Mouse (Mus musculus) C2C12 (cell line): ENCODE measurements at regions not wholly inside any gene's neighbourhood (a gene's known extent, or its start where the extent isn't known, plus 50 kb on each side); places are given as distances from the start of the nearest gene placed in this dataset.

ENCODE experiments used
- CEBPB ChIP-seq: IDR thresholded peaks from one replicate; pipeline ENCODE4 v1.6.1; 2011; ENCODE audit warnings: low read depth, mild to moderate bottlenecking, control low read depth, moderate library complexity
- CTCF ChIP-seq: IDR thresholded peaks from one replicate; pipeline ENCODE4 v1.5.1; 2011; ENCODE audit not compliant: control insufficient read depth, insufficient read depth, insufficient read length
- MYOD1 ChIP-seq: IDR thresholded peaks from one replicate; pipeline ENCODE4 v1.6.1; 2011; ENCODE audit warnings: low read depth; ENCODE audit not compliant: control insufficient read depth, insufficient read length
- MYOG ChIP-seq: IDR thresholded peaks from one replicate; pipeline ENCODE4 v1.6.1; 2011; ENCODE audit not compliant: control insufficient read depth, insufficient read length; ENCODE audit errors: extremely low read depth
- USF1 ChIP-seq: IDR thresholded peaks from one replicate; pipeline ENCODE4 v1.6.1; 2011; ENCODE audit warnings: low read depth, mild to moderate bottlenecking, control low read depth, moderate library complexity

GRCm38 (mm10) chr7:78111291-78111690 is 626.5 kb downstream of the Ntrk3 start:
- TF ChIP-seq CTCF (no peak), MYOD1 (no peak), USF1 (no peak), CEBPB (no peak), MYOG (no peak)
